ENCODE assay signal across 23 mouse cellular contexts in the genomic region with DNA sequence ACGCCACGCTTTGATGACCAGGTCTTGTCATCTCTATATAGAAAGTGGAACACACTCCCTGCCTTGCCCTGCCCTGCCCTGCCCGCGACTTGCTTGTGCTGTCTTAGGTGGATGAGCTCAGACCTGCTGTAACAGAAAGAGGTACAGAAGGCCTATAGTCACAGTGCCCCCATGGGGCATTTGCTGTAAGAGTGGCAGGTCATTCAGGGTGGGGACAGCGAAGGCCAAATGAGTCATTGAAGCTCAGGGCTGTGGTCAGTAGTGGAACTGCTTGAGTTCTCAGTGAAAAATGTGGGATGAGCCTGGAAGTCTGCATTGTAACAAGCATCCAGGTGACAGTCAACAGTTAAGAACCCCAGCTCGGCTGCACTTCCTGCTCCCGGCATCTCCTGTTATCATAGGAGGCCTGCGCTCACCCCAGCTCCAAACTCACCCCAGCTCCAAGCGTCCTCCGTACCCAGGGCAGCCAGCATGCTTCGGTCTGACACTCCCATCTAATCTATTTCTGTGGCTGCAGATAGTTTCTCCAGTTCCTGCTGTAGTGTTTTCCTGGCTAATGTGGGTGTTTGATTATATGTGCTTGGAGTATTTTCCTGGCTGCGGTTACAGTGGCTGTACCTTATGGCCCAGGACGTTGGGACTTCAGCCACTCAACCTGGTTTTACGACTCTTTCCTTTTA. TPM values are rescaled to one million over a fixed set of nuclear protein-coding genes. Genes with fewer than 3 reads are reported as not detected.
A peak's percentile ranks its signal among the peaks of the same experiment; 100 is the strongest.
DNase-seq lines count a peak whose midpoint lies in the region; ATAC-seq and TF ChIP-seq lines count a peak whose summit lies in the region.
"Had no signal": no experiment of that assay in that cellular context is flagged by ENCODE, and none has a peak within 500 bp of the region (broad histone marks: within the 10 kb centered on the region; RNA-seq: fewer than 3 reads in every experiment).

No protein-coding gene starts in this region.

- no peaks in the 10 kb centered on the region for H3K36me3 ChIP-seq in liver, embryonic 14.5 days (replicated peaks; ENCODE audit: control insufficient read depth, insufficient read depth, low read depth)
- no peaks in the 10 kb centered on the region for H3K36me3 ChIP-seq in stomach, postnatal 0 days (ENCODE audit: control insufficient read depth, insufficient read depth, low read length)
- H3K36me3 ChIP-seq: embryonic facial prominence, embryonic 15.5 days; heart, embryonic 15.5 days had no signal

- WGBS in liver, embryonic 14.5 days (ENCODE audit: insufficient replicate concordance), result 29% methylated on average over 14 of the region's 14 CpGs
- WGBS in stomach, postnatal 0 days, result 67% methylated on average over 14 of the region's 14 CpGs

- no peak overlapping the region for H3K9ac ChIP-seq in liver, embryonic 14.5 days (replicated peaks)
- no peak overlapping the region for H3K9ac ChIP-seq in stomach, postnatal 0 days (ENCODE audit: low read length)
- H3K9ac ChIP-seq: embryonic facial prominence, embryonic 15.5 days; heart, embryonic 15.5 days; hindbrain, embryonic 15.5 days; limb, embryonic 12.5 days had no signal

- peaks cover 12% of the 10 kb centered on the region for H3K27me3 ChIP-seq in liver, embryonic 14.5 days (ENCODE audit: control insufficient read depth, insufficient read depth, low read length)
- H3K27me3 ChIP-seq in stomach, postnatal 0 days (ENCODE audit: control insufficient read depth, insufficient read depth, low read length), result no peaks in the 10 kb centered on the region
- H3K27me3 ChIP-seq: hindbrain, embryonic 15.5 days had no signal

- no peaks in the 10 kb centered on the region for H3K9me3 ChIP-seq in liver, embryonic 14.5 days (ENCODE audit: control insufficient read depth, low read length)
- no peaks in the 10 kb centered on the region for H3K9me3 ChIP-seq in stomach, postnatal 0 days (ENCODE audit: control insufficient read depth, low read length)
- H3K9me3 ChIP-seq: embryonic facial prominence, embryonic 15.5 days; heart, embryonic 15.5 days; hindbrain, embryonic 15.5 days; limb, embryonic 12.5 days; megakaryocyte, embryonic 14.5 days had no signal

- TF ChIP-seq EP300 in liver, embryonic 14.5 days (IDR thresholded peaks at IDR 0.05; ENCODE audit: low read depth), result peak; percentile 23; the same call in 1 of the 2 replicates
- no peak for TF ChIP-seq EP300 in stomach, postnatal 0 days (optimal IDR thresholded peaks at IDR 0.05)

- no peak for TF ChIP-seq CTCF in liver, embryonic 14.5 days (IDR thresholded peaks at IDR 0.05; ENCODE audit: low read depth)
- TF ChIP-seq CTCF in stomach, postnatal 0 days (IDR thresholded peaks at IDR 0.05; ENCODE audit: low read depth), result no peak

- no peak overlapping the region for H3K27ac ChIP-seq in liver, embryonic 14.5 days
- H3K27ac ChIP-seq in stomach, postnatal 0 days (replicated peaks), result no peak overlapping the region
- H3K27ac ChIP-seq: embryonic facial prominence, embryonic 15.5 days; heart, embryonic 15.5 days; hindbrain, embryonic 15.5 days; kidney, postnatal 0 days; limb, embryonic 12.5 days had no signal

- peak; percentile 70 to 81 for DNase-seq in adrenal gland, adult (ENCODE audit: inconsistent age in 2 of 2, low spot score in 1 of 2)
- no peak for DNase-seq in adrenal gland, adult 18-20 months (ENCODE audit: low spot score in 2 of 2)
- no peak for DNase-seq in liver, embryonic 14.5 days (ENCODE audit: low read depth in 3 of 3, low spot score in 3 of 3)
- no peak for DNase-seq in liver
- peak; percentile 54 for DNase-seq in MEL-GATA-1-ER (ENCODE audit: extremely low read depth, low read depth)
- peak; percentile 48 for DNase-seq in stomach, postnatal 0 days (ENCODE audit: low spot score)
- DNase-seq in thymus, postnatal 0 days (ENCODE audit: low spot score), result no peak
- DNase-seq in c-Kit-positive CD71-positive TER-119-positive erythroid progenitor cells, embryonic 14.5 days (ENCODE audit: low spot score), result no peak
- DNase-seq: cerebellum, adult 11-12 months; cerebellum, postnatal 25 days; heart, postnatal 4 days; lung, adult 18-20 months; lung, postnatal 14 days; retina, postnatal 1 day; right cerebral cortex, postnatal 4 days had no signal

- ATAC-seq in liver, embryonic 14.5 days (ENCODE audit: insufficient read depth), result no peak
- peak; percentile 44 for ATAC-seq in stomach, postnatal 0 days (ENCODE audit: low FRiP score, low TSS enrichment)
- ATAC-seq: intestine, postnatal 0 days had no signal

- H3K4me3 ChIP-seq in liver, embryonic 14.5 days (ENCODE audit: insufficient read depth in 1 of 2, low read depth in 2 of 2, low read length in 2 of 2), result no peak overlapping the region
- no peak overlapping the region for H3K4me3 ChIP-seq in stomach, postnatal 0 days (ENCODE audit: low read depth, low read length)
- H3K4me3 ChIP-seq: embryonic facial prominence, embryonic 15.5 days; heart, embryonic 15.5 days; hindbrain, embryonic 15.5 days; limb, embryonic 12.5 days; megakaryocyte, embryonic 14.5 days had no signal

- no peak overlapping the region; the same call in 1 of the 2 replicates for H3K4me2 ChIP-seq in liver, embryonic 14.5 days (ENCODE audit: low read depth)
- H3K4me2 ChIP-seq in stomach, postnatal 0 days (replicated peaks; ENCODE audit: low read depth), result no peak overlapping the region
- H3K4me2 ChIP-seq: embryonic facial prominence, embryonic 15.5 days; heart, embryonic 15.5 days; hindbrain, embryonic 15.5 days; limb, embryonic 12.5 days had no signal

- peaks cover 3 to 7% of the 10 kb centered on the region in 2 experiments; a peak in 3 of 4 replicates for H3K4me1 ChIP-seq in liver, embryonic 14.5 days (replicated peaks; ENCODE audit: control insufficient read depth in 2 of 2, insufficient read depth in 2 of 2, low read length in 1 of 2)
- H3K4me1 ChIP-seq in stomach, postnatal 0 days (replicated peaks; ENCODE audit: control insufficient read depth, insufficient read depth), result no peaks in the 10 kb centered on the region

RNA-seq across cellular contexts. Expression of gene Mturn, which starts 4.4 kb away (rescaled TPM):
- total RNA-seq in adrenal gland, adult 18-20 months (2021), result 10 to 100 TPM; 15.5 to 30.5 TPM
- 0.26 and 0.47 TPM in 2 replicates for polyA plus RNA-seq in liver, embryonic 14.5 days (2012; rRNA removed)
- polyA plus RNA-seq in liver, embryonic 14.5 days (2014; fragmentation: Nextera tagmentation; extraction: Ambion mirVana), result 0.75 and 0.81 TPM in 2 replicates
- polyA plus RNA-seq in stomach, postnatal 0 days (2015; fragmentation: Nextera tagmentation; extraction: Ambion mirVana), result 3.3 and 4.0 TPM in 2 replicates
- 5.8 and 6.7 TPM in 2 replicates for polyA plus RNA-seq in thymus, postnatal 0 days (2015; fragmentation: Nextera tagmentation; extraction: Ambion mirVana)
- total RNA-seq: granulocyte monocyte progenitor cell, adult 5-6 weeks had no signal

Comparison
In these comparisons a context has a peak if more than half of its experiments do, and no peak if none do; other contexts are left out.
1. DNase-seq: peak in adrenal gland, adult (2 of 2), MEL-GATA-1-ER (single experiment) and stomach, postnatal 0 days (single experiment); none in adrenal gland, adult 18-20 months (0 of 2), liver, embryonic 14.5 days (0 of 3), liver (single experiment), thymus, postnatal 0 days (single experiment) and c-Kit-positive CD71-positive TER-119-positive erythroid progenitor cells, embryonic 14.5 days (single experiment).